Comparison of ENCODE assay signal across 7 mouse cellular contexts in genomic region chr10:18526184-18526850, GRCm38 (mm10). TPM values are rescaled to one million over a fixed set of nuclear protein-coding genes. Genes with fewer than 3 reads are reported as not detected.
DNase-seq lines count a peak whose midpoint lies in the region; ATAC-seq lines count a peak whose summit lies in the region.

No protein-coding gene starts in this region.

- no peaks in the 10 kb centered on the region for H3K9me3 ChIP-seq in embryonic facial prominence, embryonic 10.5 days
- H3K9me3 ChIP-seq in heart, embryonic 14.5 days (ENCODE audit: control insufficient read depth, low read length) = no peaks in the 10 kb centered on the region
- H3K9me3 ChIP-seq in neural tube, embryonic 14.5 days (ENCODE audit: control insufficient read depth, low read length) = no peaks in the 10 kb centered on the region

- no peaks in the 10 kb centered on the region for H3K27me3 ChIP-seq in embryonic facial prominence, embryonic 10.5 days (replicated peaks; ENCODE audit: low read depth, poor library complexity, severe bottlenecking)
- H3K27me3 ChIP-seq in heart, embryonic 14.5 days (ENCODE audit: control insufficient read depth, insufficient read depth, low read length) = no peaks in the 10 kb centered on the region
- H3K27me3 ChIP-seq in neural tube, embryonic 14.5 days (ENCODE audit: control insufficient read depth, insufficient read depth, low read length) = no peaks in the 10 kb centered on the region

- ATAC-seq in heart, embryonic 14.5 days (ENCODE audit: insufficient number of reproducible peaks, insufficient read depth, low FRiP score, low read depth) = no peak
- peak; percentile 28; the same call in 1 of the 2 replicates for ATAC-seq in neural tube, embryonic 14.5 days (ENCODE audit: low read depth)

- H3K4me1 ChIP-seq in embryonic facial prominence, embryonic 10.5 days = peaks cover 24% of the 10 kb centered on the region
- peaks cover 10 to 21% of the 10 kb centered on the region in 2 experiments; a peak in 3 of 4 replicates for H3K4me1 ChIP-seq in heart, embryonic 14.5 days (ENCODE audit: control insufficient read depth in 2 of 2, insufficient read depth in 2 of 2, low read length in 2 of 2)
- H3K4me1 ChIP-seq in neural tube, embryonic 14.5 days (ENCODE audit: control insufficient read depth, insufficient read depth, low read length) = 0 out of 2 replicates have a peak, but pooled peaks cover 2% of the 10 kb centered on the region

- 83% methylated on average over 22 of the region's 22 CpGs for WGBS in embryonic facial prominence, embryonic 10.5 days
- 65% methylated on average over 22 of the region's 22 CpGs for WGBS in heart, embryonic 14.5 days
- WGBS in neural tube, embryonic 14.5 days = 77% methylated on average over 22 of the region's 22 CpGs

- no peak overlapping the region for H3K4me2 ChIP-seq in heart, embryonic 14.5 days (ENCODE audit: low read length)
- no peak overlapping the region for H3K4me2 ChIP-seq in neural tube, embryonic 14.5 days (ENCODE audit: low read depth, low read length)

- H3K27ac ChIP-seq in embryonic facial prominence, embryonic 10.5 days (replicated peaks) = peak overlapping the region; percentile 49
- H3K27ac ChIP-seq in heart, embryonic 14.5 days (replicated peaks in 1 of 2; ENCODE audit: control insufficient read depth in 1 of 2, insufficient read depth in 1 of 2, low read depth in 2 of 2, low read length in 2 of 2) = no peak overlapping the region; a peak in 1 of 4 replicates
- H3K27ac ChIP-seq in neural tube, embryonic 14.5 days (ENCODE audit: low read depth, low read length) = 0 out of 2 replicates have a peak overlapping the region, but pooled peaks have one; percentile 31

- peak; percentile 77 to 82 for DNase-seq in cerebellum, adult 18-20 months
- DNase-seq in embryonic facial prominence, embryonic 10.5 days (ENCODE audit: low spot score) = no peak
- peak; percentile 70 to 85 for DNase-seq in layer of hippocampus, adult 18-20 months (ENCODE audit: low spot score in 2 of 2)
- DNase-seq in adrenal gland, adult 18-20 months (ENCODE audit: low spot score in 2 of 2) = no peak
- DNase-seq in spleen, postnatal 10 days (ENCODE audit: low spot score in 2 of 2) = no peak

- H3K36me3 ChIP-seq in embryonic facial prominence, embryonic 10.5 days (replicated peaks) = peaks cover 49% of the 10 kb centered on the region
- H3K36me3 ChIP-seq in heart, embryonic 14.5 days (ENCODE audit: control insufficient read depth, insufficient read depth, low read length) = peaks cover 49% of the 10 kb centered on the region
- H3K36me3 ChIP-seq in neural tube, embryonic 14.5 days (ENCODE audit: control insufficient read depth, insufficient read depth, low read length) = peaks cover 29% of the 10 kb centered on the region

- H3K9ac ChIP-seq in heart, embryonic 14.5 days (ENCODE audit: low read length) = 0 out of 2 replicates have a peak overlapping the region, but pooled peaks have one; percentile 7
- no peak overlapping the region for H3K9ac ChIP-seq in neural tube, embryonic 14.5 days (replicated peaks; ENCODE audit: low read depth, low read length)

- no peak overlapping the region for H3K4me3 ChIP-seq in embryonic facial prominence, embryonic 10.5 days
- no peak overlapping the region for H3K4me3 ChIP-seq in heart, embryonic 14.5 days (ENCODE audit: control insufficient read depth in 1 of 2, insufficient read depth in 1 of 2, low read depth in 1 of 2, low read length in 2 of 2)
- no peak overlapping the region for H3K4me3 ChIP-seq in neural tube, embryonic 14.5 days (ENCODE audit: low read depth, low read length)

RNA-seq across cellular contexts. Expression of gene Hebp2, which starts 19.6 kb away (rescaled TPM):
- polyA plus RNA-seq in embryonic facial prominence, embryonic 10.5 days (2016; fragmentation: Nextera tagmentation; extraction: Ambion mirVana) = 15.5 and 16.0 TPM in 2 replicates
- 13.8 and 16.9 TPM in 2 replicates for polyA plus RNA-seq in heart, embryonic 14.5 days (2014; fragmentation: Nextera tagmentation; extraction: Ambion mirVana)
- total RNA-seq in layer of hippocampus, adult 18-20 months (2021) = 1 to 10 TPM; 3.4 to 4.2 TPM
- polyA plus RNA-seq in neural tube, embryonic 14.5 days (2014; fragmentation: Nextera tagmentation; extraction: Ambion mirVana) = 15.0 and 17.3 TPM in 2 replicates
- 1 to 10 TPM; 4.7 to 6.6 TPM for total RNA-seq in adrenal gland, adult 18-20 months (2021)

Comparison
In these comparisons a context has a peak if more than half of its experiments do, and no peak if none do; other contexts are left out.
1. DNase-seq: peak in cerebellum, adult 18-20 months (2 of 2) and layer of hippocampus, adult 18-20 months (2 of 2); none in embryonic facial prominence, embryonic 10.5 days (single experiment), adrenal gland, adult 18-20 months (0 of 2) and spleen, postnatal 10 days (0 of 2).
2. H3K27ac ChIP-seq: peak in embryonic facial prominence, embryonic 10.5 days (single experiment) and neural tube, embryonic 14.5 days (single experiment); none in heart, embryonic 14.5 days (0 of 2).